Mouse (Mus musculus): ENCODE measurements around the gene Clhc1. TPM values are rescaled to one million over a fixed set of nuclear protein-coding genes. Genes with fewer than 3 reads are reported as not detected.
A peak's percentile ranks its signal among the peaks of the same experiment; 100 is the strongest.

Gene Clhc1
- polyA plus RNA-seq, 1 experiment from 2014 or later, result 0.15 TPM

- peaks cover 9% of the 10 kb centered on the region for H3K4me1 ChIP-seq (ENCODE audit: control insufficient read depth, insufficient read depth, low read length)
- peak overlapping the region; percentile 66 for H3K4me2 ChIP-seq (ENCODE audit: low read depth, low read length)
- H3K9ac ChIP-seq (ENCODE audit: low read depth, low read length), result peak overlapping the region; percentile 90
- peaks cover 30% of the 10 kb centered on the region for H3K36me3 ChIP-seq (ENCODE audit: control insufficient read depth, insufficient read depth, low read length)
- 24% methylated on average over 23 of the region's 23 CpGs for WGBS
- H3K4me3 ChIP-seq (ENCODE audit: low read depth, low read length), result peak overlapping the region; percentile 75
- H3K9me3 ChIP-seq (ENCODE audit: control insufficient read depth, low read length), result no peaks in the 10 kb centered on the region
- no peaks in the 10 kb centered on the region for H3K27me3 ChIP-seq (replicated peaks; ENCODE audit: control insufficient read depth, insufficient read depth, low read length)
- DNase-seq (ENCODE audit: low spot score), result no peak
- H3K27ac ChIP-seq (replicated peaks; ENCODE audit: low read depth, low read length), result peak overlapping the region; percentile 84; the same call in 1 of the 2 replicates
- ATAC-seq (ENCODE audit: low read depth), result no peak
These were observed 1.0 kb downstream of the Clhc1 start for GRCm38 (mm10) chr11:29548504-29549424.

GRCm38 (mm10) chr11:29549425-29549778 lies 1.7 kb downstream of the Clhc1 start:
- no peak overlapping the region for H3K9ac ChIP-seq (ENCODE audit: low read depth, low read length)
- no peak for ATAC-seq (ENCODE audit: low read depth)
- no peak overlapping the region for H3K27ac ChIP-seq (replicated peaks; ENCODE audit: low read depth, low read length)
- H3K27me3 ChIP-seq (replicated peaks; ENCODE audit: control insufficient read depth, insufficient read depth, low read length), result no peaks in the 10 kb centered on the region
- H3K36me3 ChIP-seq (ENCODE audit: control insufficient read depth, insufficient read depth, low read length), result peaks cover 24% of the 10 kb centered on the region
- 82% methylated on average over 1 of the region's 1 CpGs for WGBS
- H3K9me3 ChIP-seq (ENCODE audit: control insufficient read depth, low read length), result no peaks in the 10 kb centered on the region
- DNase-seq (ENCODE audit: low spot score), result no peak
- H3K4me1 ChIP-seq (ENCODE audit: control insufficient read depth, insufficient read depth, low read length), result peaks cover 9% of the 10 kb centered on the region
- H3K4me2 ChIP-seq (ENCODE audit: low read depth, low read length), result no peak overlapping the region
- H3K4me3 ChIP-seq (ENCODE audit: low read depth, low read length), result no peak overlapping the region

- Histone ChIP-seq H3K9ac (ENCODE audit: low read depth, low read length) (no peak overlapping the region), H3K4me1 (ENCODE audit: control insufficient read depth, insufficient read depth, low read length) (no peaks in the 10 kb centered on the region), H3K27ac (replicated peaks; ENCODE audit: low read depth, low read length) (no peak overlapping the region), H3K27me3 (replicated peaks; ENCODE audit: control insufficient read depth, insufficient read depth, low read length) (no peaks in the 10 kb centered on the region), H3K4me3 (ENCODE audit: low read depth, low read length) (no peak overlapping the region), H3K36me3 (ENCODE audit: control insufficient read depth, insufficient read depth, low read length) (no peaks in the 10 kb centered on the region), H3K4me2 (ENCODE audit: low read depth, low read length) (no peak overlapping the region), H3K9me3 (ENCODE audit: control insufficient read depth, low read length) (no peaks in the 10 kb centered on the region)
- DNase-seq (ENCODE audit: low spot score) (no peak), ATAC-seq (ENCODE audit: low read depth) (no peak)
- WGBS, result 87% methylated on average over 9 of the region's 9 CpGs
These were observed 12.7 kb downstream of the Clhc1 start for GRCm38 (mm10) chr11:29560452-29560851.

DNA sequence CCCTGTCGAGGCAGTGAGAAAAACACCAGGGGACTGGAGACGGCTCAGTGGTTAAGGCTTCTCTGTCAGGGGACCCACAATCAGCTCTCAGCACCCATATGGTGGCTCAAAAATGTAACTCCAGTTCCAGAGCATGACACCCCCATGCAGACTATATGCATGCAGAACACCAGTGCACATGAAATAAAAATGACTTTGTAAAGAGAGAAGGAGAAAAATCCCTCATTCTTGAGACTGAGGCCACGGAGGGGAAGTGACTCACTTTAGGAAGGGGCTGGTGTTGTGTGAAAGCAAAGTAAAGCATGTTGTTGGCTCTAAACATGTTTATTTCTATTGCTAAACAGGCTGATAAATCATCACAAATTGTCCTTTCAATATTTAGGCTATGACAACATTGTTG lies 13.2 kb downstream of the Clhc1 start:
- DNase-seq (ENCODE audit: low spot score), result no peak
- WGBS, result 89% methylated on average over 3 of the region's 3 CpGs

GRCm38 (mm10) chr11:29563406-29563805 lies 15.7 kb downstream of the Clhc1 start:
- 84% methylated on average over 2 of the region's 2 CpGs for WGBS
- ATAC-seq (ENCODE audit: low read depth) (no peak), DNase-seq (ENCODE audit: low spot score) (no peak)
- no peaks in the 10 kb centered on the region for H3K4me1 ChIP-seq (ENCODE audit: control insufficient read depth, insufficient read depth, low read length)
- H3K4me2 ChIP-seq (ENCODE audit: low read depth, low read length), result no peak overlapping the region
- no peaks in the 10 kb centered on the region for H3K9me3 ChIP-seq (ENCODE audit: control insufficient read depth, low read length)
- no peaks in the 10 kb centered on the region for H3K27me3 ChIP-seq (replicated peaks; ENCODE audit: control insufficient read depth, insufficient read depth, low read length)
- no peak overlapping the region for H3K27ac ChIP-seq (replicated peaks; ENCODE audit: low read depth, low read length)
- H3K4me3 ChIP-seq (ENCODE audit: low read depth, low read length), result no peak overlapping the region
- no peak overlapping the region for H3K9ac ChIP-seq (ENCODE audit: low read depth, low read length)
- H3K36me3 ChIP-seq (ENCODE audit: control insufficient read depth, insufficient read depth, low read length), result no peaks in the 10 kb centered on the region

More for the DNA sequence above, 13.2 kb downstream of the Clhc1 start:
- no peak overlapping the region for H3K9ac ChIP-seq (ENCODE audit: low read depth, low read length)
- H3K4me3 ChIP-seq (ENCODE audit: low read depth, low read length), result no peak overlapping the region
- no peaks in the 10 kb centered on the region for H3K4me1 ChIP-seq (ENCODE audit: control insufficient read depth, insufficient read depth, low read length)
- no peaks in the 10 kb centered on the region for H3K36me3 ChIP-seq (ENCODE audit: control insufficient read depth, insufficient read depth, low read length)
- no peaks in the 10 kb centered on the region for H3K9me3 ChIP-seq (ENCODE audit: control insufficient read depth, low read length)
- H3K4me2 ChIP-seq (ENCODE audit: low read depth, low read length), result no peak overlapping the region
- H3K27me3 ChIP-seq (replicated peaks; ENCODE audit: control insufficient read depth, insufficient read depth, low read length), result no peaks in the 10 kb centered on the region
- ATAC-seq (ENCODE audit: low read depth), result no peak
- H3K27ac ChIP-seq (replicated peaks; ENCODE audit: low read depth, low read length), result no peak overlapping the region

DNA sequence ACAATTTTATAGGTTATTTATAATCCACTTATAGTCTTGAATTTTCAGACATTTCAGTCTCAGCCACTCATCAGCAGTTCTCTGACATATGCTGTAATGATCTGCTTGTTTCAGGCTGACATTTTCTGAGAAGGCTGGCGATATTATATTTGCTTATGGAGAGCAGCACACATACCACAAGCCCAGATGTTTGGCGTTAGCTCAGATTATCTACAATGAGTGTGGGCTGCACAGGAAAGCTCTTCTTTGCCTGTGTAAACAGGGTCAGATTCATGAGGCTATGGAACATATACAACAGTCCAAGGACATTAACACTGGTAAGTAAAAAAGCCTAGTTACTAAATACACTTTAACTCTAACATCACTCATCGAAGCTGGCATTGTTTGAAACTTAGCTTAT lies 23.8 kb downstream of the Clhc1 start:
- DNase-seq (ENCODE audit: low spot score) (peak; percentile 49), ATAC-seq (ENCODE audit: low read depth) (no peak)
- Histone ChIP-seq H3K27me3 (replicated peaks; ENCODE audit: control insufficient read depth, insufficient read depth, low read length) (no peaks in the 10 kb centered on the region), H3K4me2 (ENCODE audit: low read depth, low read length) (no peak overlapping the region), H3K4me3 (ENCODE audit: low read depth, low read length) (no peak overlapping the region), H3K9me3 (ENCODE audit: control insufficient read depth, low read length) (no peaks in the 10 kb centered on the region), H3K36me3 (ENCODE audit: control insufficient read depth, insufficient read depth, low read length) (no peaks in the 10 kb centered on the region), H3K27ac (replicated peaks; ENCODE audit: low read depth, low read length) (no peak overlapping the region), H3K9ac (ENCODE audit: low read depth, low read length) (no peak overlapping the region), H3K4me1 (ENCODE audit: control insufficient read depth, insufficient read depth, low read length) (no peaks in the 10 kb centered on the region)
- 42% methylated on average over 3 of the region's 3 CpGs for WGBS

DNA sequence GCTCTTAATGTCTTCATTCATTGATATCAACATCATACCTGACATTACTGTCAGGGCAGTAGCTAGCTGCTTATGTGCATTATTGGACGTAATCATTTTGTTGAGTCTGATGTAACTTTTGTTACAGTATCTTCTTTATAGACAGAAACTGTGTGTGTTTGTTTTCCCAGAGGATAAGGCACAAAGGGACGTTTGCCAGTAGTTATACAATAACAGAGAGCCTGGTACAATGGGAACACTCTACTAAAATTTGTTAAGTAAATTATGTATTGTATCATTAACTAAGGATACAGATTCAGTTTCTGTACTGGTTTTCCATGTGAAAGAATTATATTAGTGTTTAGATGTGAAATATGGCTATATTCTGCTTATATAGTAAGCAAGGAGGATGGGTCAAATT lies 24.9 kb downstream of the Clhc1 start:
- 77% methylated on average over 2 of the region's 2 CpGs for WGBS
- no peaks in the 10 kb centered on the region for H3K27me3 ChIP-seq (replicated peaks; ENCODE audit: control insufficient read depth, insufficient read depth, low read length)

GRCm38 (mm10) chr11:29579610-29580009 lies 31.9 kb downstream of the Clhc1 start:
- Histone ChIP-seq H3K4me1 (ENCODE audit: control insufficient read depth, insufficient read depth, low read length) (no peaks in the 10 kb centered on the region), H3K27me3 (replicated peaks; ENCODE audit: control insufficient read depth, insufficient read depth, low read length) (no peaks in the 10 kb centered on the region), H3K4me2 (ENCODE audit: low read depth, low read length) (no peak overlapping the region), H3K27ac (replicated peaks; ENCODE audit: low read depth, low read length) (no peak overlapping the region), H3K36me3 (ENCODE audit: control insufficient read depth, insufficient read depth, low read length) (no peaks in the 10 kb centered on the region), H3K9ac (ENCODE audit: low read depth, low read length) (no peak overlapping the region), H3K9me3 (ENCODE audit: control insufficient read depth, low read length) (peaks cover 5% of the 10 kb centered on the region; the same call in 1 of the 2 replicates), H3K4me3 (ENCODE audit: low read depth, low read length) (no peak overlapping the region)
- ATAC-seq (ENCODE audit: low read depth), result no peak
- no peak for DNase-seq (ENCODE audit: low spot score)

More for the DNA sequence above, 24.9 kb downstream of the Clhc1 start:
- no peak overlapping the region for H3K27ac ChIP-seq (replicated peaks; ENCODE audit: low read depth, low read length)
- H3K9me3 ChIP-seq (ENCODE audit: control insufficient read depth, low read length), result no peaks in the 10 kb centered on the region
- H3K4me2 ChIP-seq (ENCODE audit: low read depth, low read length), result no peak overlapping the region
- ATAC-seq (ENCODE audit: low read depth), result no peak
- no peak overlapping the region for H3K4me3 ChIP-seq (ENCODE audit: low read depth, low read length)
- no peak for DNase-seq (ENCODE audit: low spot score)
- no peak overlapping the region for H3K9ac ChIP-seq (ENCODE audit: low read depth, low read length)
- H3K4me1 ChIP-seq (ENCODE audit: control insufficient read depth, insufficient read depth, low read length), result no peaks in the 10 kb centered on the region
- H3K36me3 ChIP-seq (ENCODE audit: control insufficient read depth, insufficient read depth, low read length), result no peaks in the 10 kb centered on the region

DNA sequence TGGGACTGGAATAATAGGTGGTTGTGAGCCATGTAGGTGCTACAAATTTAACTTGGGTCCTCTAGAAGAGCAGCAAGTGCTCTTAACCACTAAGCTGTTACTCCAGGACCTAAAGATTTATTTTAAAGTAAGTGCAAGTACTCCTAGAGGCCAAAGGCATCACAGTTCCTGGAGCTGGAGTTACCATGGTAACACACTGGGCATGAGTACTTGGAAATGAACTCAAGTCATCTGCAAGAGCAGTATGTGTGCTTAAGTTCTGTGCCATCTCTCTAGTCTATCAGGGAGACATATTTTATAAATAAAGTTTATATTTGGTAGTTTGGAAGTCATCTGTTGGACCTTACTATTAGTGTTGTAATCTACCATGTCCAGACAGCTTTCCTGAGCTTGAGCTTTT lies 47.5 kb downstream of the Clhc1 start:
- no peaks in the 10 kb centered on the region for H3K4me1 ChIP-seq (ENCODE audit: control insufficient read depth, insufficient read depth, low read length)
- no peak overlapping the region for H3K27ac ChIP-seq (replicated peaks; ENCODE audit: low read depth, low read length)

More for the DNA sequence above, 47.5 kb downstream of the Clhc1 start:
- Histone ChIP-seq H3K4me3 (ENCODE audit: low read depth, low read length) (no peak overlapping the region), H3K27me3 (replicated peaks; ENCODE audit: control insufficient read depth, insufficient read depth, low read length) (no peaks in the 10 kb centered on the region), H3K4me2 (ENCODE audit: low read depth, low read length) (no peak overlapping the region), H3K9me3 (ENCODE audit: control insufficient read depth, low read length) (no peaks in the 10 kb centered on the region), H3K9ac (ENCODE audit: low read depth, low read length) (no peak overlapping the region), H3K36me3 (ENCODE audit: control insufficient read depth, insufficient read depth, low read length) (no peaks in the 10 kb centered on the region)
- ATAC-seq (ENCODE audit: low read depth), result no peak
- no peak for DNase-seq (ENCODE audit: low spot score)
